Mouse (Mus musculus) heart, embryonic 13.5 days (tissue): ENCODE measurements at regions not wholly inside any gene's neighbourhood (a gene's known extent, or its start where the extent isn't known, plus 50 kb on each side); places are given as distances from the start of the nearest gene placed in this dataset.

Experiments
- ATAC-seq: fragments of 200-750 bp; cut with Nextera tagmentation; 2 replicates; pipeline ENCODE4 v1.8.0; 2017; ENCODE audit warnings: moderate TSS enrichment; ENCODE audit not compliant: insufficient number of reproducible peaks, low FRiP score, low TSS enrichment; ENCODE audit errors: extremely low read depth
- H3K27ac ChIP-seq: fragments of 300-500 bp; sonication (generic); replicated peaks from 2 replicates; pipeline ENCODE4 v1.5.1; 2015; ENCODE audit warnings: moderate library complexity, mild to moderate bottlenecking, inconsistent platforms
- H3K27me3 ChIP-seq: fragments of 300-500 bp; sonication (generic); replicated peaks from 2 replicates; pipeline ENCODE4 v1.6.1; 2015; ENCODE audit warnings: mild to moderate bottlenecking, inconsistent platforms
- H3K36me3 ChIP-seq: fragments of 300-500 bp; sonication (generic); 2 replicates; pipeline ENCODE4 v1.6.1; 2015; ENCODE audit warnings: mild to moderate bottlenecking, inconsistent platforms
- H3K4me1 ChIP-seq: fragments of 300-500 bp; sonication (generic); 2 replicates; pipeline ENCODE4 v1.6.1; 2015; ENCODE audit warnings: inconsistent platforms
- H3K4me2 ChIP-seq: fragments of 300-500 bp; sonication (generic); 2 replicates; pipeline ENCODE4 v1.6.1; 2015; ENCODE audit warnings: inconsistent platforms, mild to moderate bottlenecking, moderate library complexity
- H3K4me3 ChIP-seq: fragments of 300-500 bp; sonication (generic); 2 replicates; pipeline ENCODE4 v1.5.1; 2015; ENCODE audit warnings: moderate library complexity, mild to moderate bottlenecking, inconsistent platforms
- H3K9ac ChIP-seq: fragments of 300-500 bp; sonication (generic); 2 replicates; pipeline ENCODE4 v1.6.1; 2015; ENCODE audit warnings: inconsistent platforms, mild to moderate bottlenecking, moderate library complexity
- H3K9me3 ChIP-seq: fragments of 300-500 bp; sonication (generic); 2 replicates; pipeline ENCODE4 v1.6.1; 2016; ENCODE audit warnings: inconsistent platforms
- WGBS: fragments of 180-500 bp; shearing (Covaris S2); methylation state at CpG from one replicate; pipeline ENCODE4 v1.1.7; 2015; ENCODE audit warnings: mixed read lengths; 5-methylcytosine and 5-hydroxymethylcytosine counted together

GRCm38 (mm10) chr10:39316533-39316932, 52.1 kb upstream of the Fyn start:
- H3K4me2 ChIP-seq = no peak overlapping the region
- 40% methylated on average over 4 of the region's 4 CpGs for WGBS
- no peaks in the 10 kb centered on the region for H3K36me3 ChIP-seq
- no peaks in the 10 kb centered on the region for H3K27me3 ChIP-seq
- ATAC-seq = no peak
- peaks cover 21% of the 10 kb centered on the region for H3K4me1 ChIP-seq
- H3K27ac ChIP-seq = peak overlapping the region; percentile 3; the same call in 1 of the 2 replicates
- H3K4me3 ChIP-seq = no peak overlapping the region
- H3K9me3 ChIP-seq = no peaks in the 10 kb centered on the region
- H3K9ac ChIP-seq = no peak overlapping the region

- Histone ChIP-seq H3K36me3 (no peaks in the 10 kb centered on the region), H3K4me2 (no peak overlapping the region), H3K4me1 (peaks cover 12% of the 10 kb centered on the region), H3K4me3 (no peak overlapping the region), H3K9ac (no peak overlapping the region), H3K27me3 (no peaks in the 10 kb centered on the region), H3K27ac (peak overlapping the region; percentile 55), H3K9me3 (no peaks in the 10 kb centered on the region)
- WGBS = 66% methylated on average over 6 of the region's 6 CpGs
- ATAC-seq = no peak; the same call in 1 of the 2 replicates
Observed at GRCm38 (mm10) chr10:39315434-39316174, 53.1 kb upstream of the Fyn start.

- Histone ChIP-seq H3K9ac (no peak overlapping the region), H3K36me3 (no peaks in the 10 kb centered on the region), H3K4me3 (no peak overlapping the region), H3K27me3 (no peaks in the 10 kb centered on the region), H3K4me2 (no peak overlapping the region), H3K4me1 (peaks cover 7% of the 10 kb centered on the region; the same call in 1 of the 2 replicates), H3K9me3 (no peaks in the 10 kb centered on the region), H3K27ac (no peak overlapping the region)
- WGBS = 83% methylated on average over 1 of the region's 1 CpGs
- ATAC-seq = no peak
Observed at GRCm38 (mm10) chr10:39311501-39311900, 57.2 kb upstream of the Fyn start.

- no peak overlapping the region for H3K27ac ChIP-seq
- H3K4me3 ChIP-seq = no peak overlapping the region
- no peak for ATAC-seq
- no peak overlapping the region for H3K9ac ChIP-seq
- H3K4me1 ChIP-seq = no peaks in the 10 kb centered on the region
- H3K27me3 ChIP-seq = no peaks in the 10 kb centered on the region
- no peaks in the 10 kb centered on the region for H3K36me3 ChIP-seq
- no peak overlapping the region for H3K4me2 ChIP-seq
- no peaks in the 10 kb centered on the region for H3K9me3 ChIP-seq
- WGBS = 62% methylated on average over 1 of the region's 1 CpGs
Observed at GRCm38 (mm10) chr10:39308535-39308934, 60.1 kb upstream of the Fyn start.

GRCm38 (mm10) chr10:39292703-39293496, 75.8 kb upstream of the Fyn start:
- no peaks in the 10 kb centered on the region for H3K36me3 ChIP-seq
- no peak overlapping the region for H3K4me3 ChIP-seq
- no peak overlapping the region for H3K9ac ChIP-seq
- no peaks in the 10 kb centered on the region for H3K27me3 ChIP-seq
- no peak for ATAC-seq
- H3K4me1 ChIP-seq = peaks cover 26% of the 10 kb centered on the region
- H3K9me3 ChIP-seq = 0 out of 2 replicates have a peak, but pooled peaks cover under 1% of the 10 kb centered on the region
- WGBS = 65% methylated on average over 11 of the region's 11 CpGs
- H3K4me2 ChIP-seq = no peak overlapping the region
- H3K27ac ChIP-seq = no peak overlapping the region

GRCm38 (mm10) chr10:39291747-39292198, 76.9 kb upstream of the Fyn start:
- Histone ChIP-seq H3K27ac (peak overlapping the region; percentile 20; the same call in 1 of the 2 replicates), H3K27me3 (no peaks in the 10 kb centered on the region), H3K9ac (no peak overlapping the region), H3K4me2 (no peak overlapping the region), H3K9me3 (no peaks in the 10 kb centered on the region), H3K36me3 (no peaks in the 10 kb centered on the region), H3K4me1 (peaks cover 26% of the 10 kb centered on the region), H3K4me3 (no peak overlapping the region)
- ATAC-seq = no peak; the same call in 1 of the 2 replicates
- WGBS = 69% methylated on average over 9 of the region's 9 CpGs

GRCm38 (mm10) chr10:39291134-39291746, 77.4 kb upstream of the Fyn start:
- Histone ChIP-seq H3K9ac (no peak overlapping the region), H3K4me1 (peaks cover 26% of the 10 kb centered on the region), H3K4me3 (no peak overlapping the region), H3K27ac (peak overlapping the region; percentile 20), H3K4me2 (no peak overlapping the region), H3K9me3 (no peaks in the 10 kb centered on the region), H3K36me3 (no peaks in the 10 kb centered on the region), H3K27me3 (no peaks in the 10 kb centered on the region)
- ATAC-seq = peak; percentile 42
- 33% methylated on average over 8 of the region's 8 CpGs for WGBS

- Histone ChIP-seq H3K27ac (no peak overlapping the region), H3K4me2 (no peak overlapping the region), H3K9ac (no peak overlapping the region), H3K36me3 (no peaks in the 10 kb centered on the region), H3K4me3 (no peak overlapping the region), H3K9me3 (no peaks in the 10 kb centered on the region), H3K4me1 (peaks cover 26% of the 10 kb centered on the region), H3K27me3 (no peaks in the 10 kb centered on the region)
- WGBS = 20% methylated on average over 1 of the region's 1 CpGs
- ATAC-seq = no peak
Observed at GRCm38 (mm10) chr10:39290245-39290644, 78.4 kb upstream of the Fyn start.

- H3K36me3 ChIP-seq = no peaks in the 10 kb centered on the region
- H3K9me3 ChIP-seq = no peaks in the 10 kb centered on the region
- WGBS = 75% methylated on average over 14 of the region's 14 CpGs
- H3K27me3 ChIP-seq = 0 out of 2 replicates have a peak, but pooled peaks cover under 1% of the 10 kb centered on the region
- H3K4me2 ChIP-seq = no peak overlapping the region
- no peak overlapping the region for H3K27ac ChIP-seq
- ATAC-seq = no peak
- no peak overlapping the region for H3K4me3 ChIP-seq
- H3K9ac ChIP-seq = no peak overlapping the region
- no peaks in the 10 kb centered on the region for H3K4me1 ChIP-seq
Observed at GRCm38 (mm10) chr10:39280366-39281000, 88.2 kb upstream of the Fyn start.

- no peak overlapping the region for H3K4me2 ChIP-seq
- H3K27ac ChIP-seq = no peak overlapping the region
- no peak for ATAC-seq
- H3K36me3 ChIP-seq = no peaks in the 10 kb centered on the region
- H3K9ac ChIP-seq = no peak overlapping the region
- no peaks in the 10 kb centered on the region for H3K9me3 ChIP-seq
- no peak overlapping the region for H3K4me3 ChIP-seq
- H3K4me1 ChIP-seq = no peaks in the 10 kb centered on the region
- H3K27me3 ChIP-seq = 0 out of 2 replicates have a peak, but pooled peaks cover 3% of the 10 kb centered on the region
- WGBS = 41% methylated on average over 2 of the region's 2 CpGs
Observed at GRCm38 (mm10) chr10:39274202-39274601, 94.5 kb upstream of the Fyn start.

- WGBS = 45% methylated on average over 4 of the region's 4 CpGs
- Histone ChIP-seq H3K4me2 (no peak overlapping the region), H3K9ac (no peak overlapping the region), H3K36me3 (no peaks in the 10 kb centered on the region), H3K27me3 (0 out of 2 replicates have a peak, but pooled peaks cover 3% of the 10 kb centered on the region), H3K27ac (no peak overlapping the region), H3K9me3 (no peaks in the 10 kb centered on the region), H3K4me3 (no peak overlapping the region), H3K4me1 (no peaks in the 10 kb centered on the region)
- ATAC-seq = no peak
Observed at GRCm38 (mm10) chr10:39273426-39273825, 95.2 kb upstream of the Fyn start.
